Comparison of ENCODE assay signal across 7 mouse cellular contexts in genomic region chr10:93261132-93261980, GRCm38 (mm10). TPM values are rescaled to one million over a fixed set of nuclear protein-coding genes. Genes with fewer than 3 reads are reported as not detected.
A peak's percentile ranks its signal among the peaks of the same experiment; 100 is the strongest.
DNase-seq lines count a peak whose midpoint lies in the region; ATAC-seq and TF ChIP-seq lines count a peak whose summit lies in the region.

No protein-coding gene starts in this region.

- no peaks in the 10 kb centered on the region for H3K79me2 ChIP-seq in MEL (ENCODE audit: control insufficient read depth, insufficient read depth, low read length, poor library complexity)

- peak overlapping the region; percentile 36 for H3K27ac ChIP-seq in MEL (ENCODE audit: control insufficient read depth, low read depth, low read length)
- H3K27ac ChIP-seq in embryonic facial prominence, embryonic 11.5 days (replicated peaks; ENCODE audit: low read depth, low read length) = no peak overlapping the region; the same call in 1 of the 2 replicates
- H3K27ac ChIP-seq in limb, embryonic 13.5 days = peak overlapping the region; percentile 61
- H3K27ac ChIP-seq in midbrain, embryonic 15.5 days = peak overlapping the region; percentile 67

- no peaks in the 10 kb centered on the region for H3K9me3 ChIP-seq in MEL (replicated peaks; ENCODE audit: insufficient read depth, low read length)
- H3K9me3 ChIP-seq in embryonic facial prominence, embryonic 11.5 days (replicated peaks; ENCODE audit: control insufficient read depth, low read length) = no peaks in the 10 kb centered on the region
- H3K9me3 ChIP-seq in limb, embryonic 13.5 days = no peaks in the 10 kb centered on the region
- no peaks in the 10 kb centered on the region for H3K9me3 ChIP-seq in midbrain, embryonic 15.5 days

- peaks cover 0 to 21% of the 10 kb centered on the region in 2 experiments; a peak in 2 of 4 replicates for H3K36me3 ChIP-seq in MEL (ENCODE audit: control insufficient read depth in 1 of 2, insufficient read depth in 2 of 2, low read length in 2 of 2)
- H3K36me3 ChIP-seq in embryonic facial prominence, embryonic 11.5 days (replicated peaks; ENCODE audit: control insufficient read depth, insufficient read depth, low read depth, low read length) = no peaks in the 10 kb centered on the region; the same call in 1 of the 2 replicates
- peaks cover 60% of the 10 kb centered on the region for H3K36me3 ChIP-seq in limb, embryonic 13.5 days
- no peaks in the 10 kb centered on the region for H3K36me3 ChIP-seq in midbrain, embryonic 15.5 days (replicated peaks)

- intact Hi-C loops in heart, postnatal 25 days (cut with DNase I) = no loop called here

- no peak overlapping the region; the same call in 1 of the 2 replicates for H3K4me2 ChIP-seq in embryonic facial prominence, embryonic 11.5 days (ENCODE audit: low read depth, low read length)
- peak overlapping the region; percentile 35 for H3K4me2 ChIP-seq in limb, embryonic 13.5 days (replicated peaks)
- H3K4me2 ChIP-seq in midbrain, embryonic 15.5 days = peak overlapping the region; percentile 43

- TF ChIP-seq CTCF in MEL (IDR thresholded peaks at IDR 0.05 in 2 of 3, conservative IDR thresholded peaks at IDR 0.05 in 1 of 3; ENCODE audit: control insufficient read depth in 1 of 3, insufficient read depth in 1 of 3, low read depth in 2 of 3, low read length in 3 of 3, poor library complexity in 1 of 3, severe bottlenecking in 1 of 3) = no peak

- peaks cover 0 to 28% of the 10 kb centered on the region in 2 experiments; a peak in 3 of 4 replicates for H3K4me1 ChIP-seq in MEL (ENCODE audit: control insufficient read depth in 1 of 2, insufficient read depth in 2 of 2, low read length in 2 of 2)
- peaks cover 18% of the 10 kb centered on the region for H3K4me1 ChIP-seq in embryonic facial prominence, embryonic 11.5 days (ENCODE audit: control insufficient read depth, insufficient read depth, low read length)
- H3K4me1 ChIP-seq in limb, embryonic 13.5 days = peaks cover 45% of the 10 kb centered on the region
- H3K4me1 ChIP-seq in midbrain, embryonic 15.5 days = peaks cover 44% of the 10 kb centered on the region

- H3K4me3 ChIP-seq in MEL (ENCODE audit: control insufficient read depth in 1 of 2, insufficient read depth in 1 of 2, low read depth in 2 of 2, low read length in 2 of 2) = no peak overlapping the region
- H3K4me3 ChIP-seq in embryonic facial prominence, embryonic 11.5 days (ENCODE audit: low read depth, low read length) = no peak overlapping the region
- H3K4me3 ChIP-seq in limb, embryonic 13.5 days = no peak overlapping the region
- 0 out of 2 replicates have a peak overlapping the region, but pooled peaks have one; percentile 2 for H3K4me3 ChIP-seq in midbrain, embryonic 15.5 days

- TF ChIP-seq EP300 in MEL (IDR thresholded peaks at IDR 0.05; ENCODE audit: low read depth in 1 of 2, low read length in 2 of 2) = 0 out of 4 replicates have a peak, but pooled peaks of 1 of the 2 experiments have one; percentile 14

- no peak for TF ChIP-seq RAD21 in MEL (IDR thresholded peaks at IDR 0.05; ENCODE audit: low read depth, low read length)

- peak; percentile 34; the same call in 1 of the 2 replicates for ATAC-seq in embryonic facial prominence, embryonic 11.5 days (replicated peaks; ENCODE audit: insufficient number of reproducible peaks, low FRiP score, low TSS enrichment, low read depth)
- peak; percentile 17 for ATAC-seq in limb, embryonic 13.5 days (ENCODE audit: low FRiP score, low read depth)
- peak; percentile 67 for ATAC-seq in midbrain, embryonic 15.5 days (replicated peaks)

- H3K27me3 ChIP-seq in MEL (ENCODE audit: control insufficient read depth in 1 of 2, insufficient read depth in 2 of 2, low read length in 2 of 2) = no peaks in the 10 kb centered on the region
- H3K27me3 ChIP-seq in embryonic facial prominence, embryonic 11.5 days (ENCODE audit: control insufficient read depth, insufficient read depth, low read length) = no peaks in the 10 kb centered on the region
- no peaks in the 10 kb centered on the region for H3K27me3 ChIP-seq in limb, embryonic 13.5 days
- H3K27me3 ChIP-seq in midbrain, embryonic 15.5 days (replicated peaks) = no peaks in the 10 kb centered on the region

- H3K9ac ChIP-seq in MEL (ENCODE audit: control insufficient read depth, low read depth, low read length, poor library complexity, severe bottlenecking) = peak overlapping the region; percentile 2
- H3K9ac ChIP-seq in embryonic facial prominence, embryonic 11.5 days (replicated peaks; ENCODE audit: low read length) = no peak overlapping the region
- no peak overlapping the region for H3K9ac ChIP-seq in limb, embryonic 13.5 days
- 0 out of 2 replicates have a peak overlapping the region, but pooled peaks have one; percentile 2 for H3K9ac ChIP-seq in midbrain, embryonic 15.5 days

- peak; percentile 21 to 24 for DNase-seq in B cell, adult 2 months
- DNase-seq in MEL (ENCODE audit: low read depth, low spot score) (peak; percentile 82), adipocyte (ENCODE audit: low spot score) (no peak)
- peak; percentile 74 for DNase-seq in embryonic facial prominence, embryonic 11.5 days (ENCODE audit: low spot score)
- peak; percentile 25 for DNase-seq in heart, postnatal 25 days (ENCODE audit: low spot score)

- no peak for TF ChIP-seq POLR2A in MEL (IDR thresholded peaks at IDR 0.05; ENCODE audit: control insufficient read depth in 1 of 2, insufficient read depth in 1 of 2, low read depth in 1 of 2, low read length in 2 of 2, poor library complexity in 1 of 2)

- WGBS in embryonic facial prominence, embryonic 11.5 days = 16% methylated on average over 16 of the region's 16 CpGs
- WGBS in limb, embryonic 13.5 days = 24% methylated on average over 16 of the region's 16 CpGs
- WGBS in midbrain, embryonic 15.5 days = 22% methylated on average over 16 of the region's 16 CpGs

TF ChIP-seq in MEL, 35 proteins besides CTCF, POLR2A, EP300 and RAD21:
- TF ChIP-seq MYB (IDR thresholded peaks at IDR 0.05; ENCODE audit: low read depth, low read length) = no peak
- TF ChIP-seq UBTF (IDR thresholded peaks at IDR 0.05; ENCODE audit: borderline replicate concordance, insufficient read depth, low read depth, low read length) = 0 out of 2 replicates have a peak, but pooled peaks have one; percentile 70

RNA-seq across cellular contexts. Expression of gene Elk3, which starts 49.6 kb away (rescaled TPM):
- 0.65 and 1.0 TPM in 2 replicates for total RNA-seq in MEL (2012; rRNA removed)
- polyA plus RNA-seq in MEL (2012; ENCODE audit: insufficient read depth in 1 of 2, insufficient read length in 2 of 2, low read depth in 1 of 2, low replicate concordance in 2 of 2, missing spikeins in 1 of 2) = 1 to 10 TPM in 1 of 2 experiments, not detected in 1; 6.3 TPM
- 34.0 and 37.2 TPM in 2 replicates for polyA plus RNA-seq in embryonic facial prominence, embryonic 11.5 days (2014; fragmentation: Nextera tagmentation; extraction: Ambion mirVana)
- 10 to 100 TPM; 45.1 to 48.7 TPM for total RNA-seq in heart, postnatal 25 days (2021)
- polyA plus RNA-seq in limb, embryonic 13.5 days (2015; fragmentation: Nextera tagmentation; extraction: Ambion mirVana) = 48.6 and 49.2 TPM in 2 replicates
- 7.5 and 7.9 TPM in 2 replicates for polyA plus RNA-seq in midbrain, embryonic 15.5 days (2015; fragmentation: Nextera tagmentation; extraction: Ambion mirVana)

Comparison
In these comparisons a context has a peak if more than half of its experiments do, and no peak if none do; other contexts are left out.
1. H3K9ac ChIP-seq: peak in MEL (single experiment) and midbrain, embryonic 15.5 days (single experiment); none in embryonic facial prominence, embryonic 11.5 days (single experiment) and limb, embryonic 13.5 days (single experiment).
2. ATAC-seq: peak in every context shown above with its lines; median percentile 67 in midbrain, embryonic 15.5 days; 34 in embryonic facial prominence, embryonic 11.5 days; 17 in limb, embryonic 13.5 days.